Mouse (Mus musculus): ENCODE data around the gene Rbms3. TPM values are rescaled to one million over a fixed set of nuclear protein-coding genes. Genes with fewer than 3 reads are reported as not detected.

Gene Rbms3
- polyA plus RNA-seq, 1 experiment from 2014 or later, result 45.9 TPM

- 85% methylated on average over 4 of the region's 4 CpGs for WGBS
- no peaks in the 10 kb centered on the region for H3K36me3 ChIP-seq (replicated peaks; ENCODE audit: control insufficient read depth, insufficient read depth, low read depth, low read length)
- H3K27ac ChIP-seq (replicated peaks; ENCODE audit: low read depth, low read length), result no peak overlapping the region
- DNase-seq (ENCODE audit: low spot score), result no peak
- no peak overlapping the region for H3K9ac ChIP-seq (replicated peaks; ENCODE audit: low read length)
- H3K27me3 ChIP-seq (ENCODE audit: control insufficient read depth, insufficient read depth, low read length), result no peaks in the 10 kb centered on the region
- H3K4me1 ChIP-seq (ENCODE audit: control insufficient read depth, insufficient read depth, low read length), result no peaks in the 10 kb centered on the region
- no peak for ATAC-seq (replicated peaks; ENCODE audit: insufficient number of reproducible peaks, low FRiP score, low TSS enrichment, low read depth)
- H3K4me2 ChIP-seq (ENCODE audit: low read depth, low read length), result no peak overlapping the region
- no peaks in the 10 kb centered on the region for H3K9me3 ChIP-seq (replicated peaks; ENCODE audit: control insufficient read depth, low read length)
- H3K4me3 ChIP-seq (ENCODE audit: low read depth, low read length), result no peak overlapping the region
Observed at GRCm38 (mm10) chr9:117368016-117368415, 261.7 kb downstream of the Rbms3 start.

- Histone ChIP-seq H3K36me3 (replicated peaks; ENCODE audit: control insufficient read depth, insufficient read depth, low read depth, low read length) (no peaks in the 10 kb centered on the region), H3K4me3 (ENCODE audit: low read depth, low read length) (no peak overlapping the region), H3K4me1 (ENCODE audit: control insufficient read depth, insufficient read depth, low read length) (no peaks in the 10 kb centered on the region), H3K9ac (replicated peaks; ENCODE audit: low read length) (no peak overlapping the region), H3K4me2 (ENCODE audit: low read depth, low read length) (no peak overlapping the region), H3K9me3 (replicated peaks; ENCODE audit: control insufficient read depth, low read length) (no peaks in the 10 kb centered on the region), H3K27ac (replicated peaks; ENCODE audit: low read depth, low read length) (no peak overlapping the region), H3K27me3 (ENCODE audit: control insufficient read depth, insufficient read depth, low read length) (no peaks in the 10 kb centered on the region)
- WGBS, result 52% methylated on average over 3 of the region's 3 CpGs
- no peak for ATAC-seq (replicated peaks; ENCODE audit: insufficient number of reproducible peaks, low FRiP score, low TSS enrichment, low read depth)
- DNase-seq (ENCODE audit: low spot score), result no peak
Observed at GRCm38 (mm10) chr9:117364610-117365009, 265.1 kb downstream of the Rbms3 start.

DNA sequence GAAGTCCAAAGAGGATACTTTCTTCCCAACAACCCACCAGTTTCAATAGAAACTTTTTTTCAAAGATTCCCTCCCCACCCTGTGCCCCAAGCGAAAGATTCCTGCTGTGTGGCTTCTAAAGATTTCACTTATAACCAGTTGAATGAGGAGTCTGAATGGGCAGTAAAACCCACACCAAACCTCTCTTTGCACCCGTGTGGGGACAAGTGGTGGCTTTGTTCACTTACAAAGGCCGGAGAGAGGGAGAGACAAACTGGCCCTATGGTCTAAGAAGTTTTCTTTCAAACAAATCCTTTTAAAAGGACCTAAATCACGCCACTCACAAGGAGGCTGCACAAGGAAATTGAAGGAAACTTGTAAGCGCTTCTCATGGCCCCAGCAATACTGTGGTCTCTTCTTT lies 268.3 kb downstream of the Rbms3 start:
- Histone ChIP-seq H3K36me3 (replicated peaks; ENCODE audit: control insufficient read depth, insufficient read depth, low read depth, low read length) (no peaks in the 10 kb centered on the region), H3K9me3 (replicated peaks; ENCODE audit: control insufficient read depth, low read length) (no peaks in the 10 kb centered on the region), H3K27me3 (ENCODE audit: control insufficient read depth, insufficient read depth, low read length) (no peaks in the 10 kb centered on the region), H3K4me3 (ENCODE audit: low read depth, low read length) (no peak overlapping the region), H3K4me1 (ENCODE audit: control insufficient read depth, insufficient read depth, low read length) (no peaks in the 10 kb centered on the region), H3K4me2 (ENCODE audit: low read depth, low read length) (no peak overlapping the region), H3K9ac (replicated peaks; ENCODE audit: low read length) (no peak overlapping the region), H3K27ac (replicated peaks; ENCODE audit: low read depth, low read length) (no peak overlapping the region)
- no peak for ATAC-seq (replicated peaks; ENCODE audit: insufficient number of reproducible peaks, low FRiP score, low TSS enrichment, low read depth)
- WGBS, result 33% methylated on average over 5 of the region's 5 CpGs
- DNase-seq (ENCODE audit: low spot score), result peak; percentile 32

- Histone ChIP-seq H3K9me3 (replicated peaks; ENCODE audit: control insufficient read depth, low read length) (no peaks in the 10 kb centered on the region), H3K4me1 (ENCODE audit: control insufficient read depth, insufficient read depth, low read length) (no peaks in the 10 kb centered on the region), H3K27ac (replicated peaks; ENCODE audit: low read depth, low read length) (no peak overlapping the region), H3K9ac (replicated peaks; ENCODE audit: low read length) (no peak overlapping the region), H3K36me3 (replicated peaks; ENCODE audit: control insufficient read depth, insufficient read depth, low read depth, low read length) (no peaks in the 10 kb centered on the region), H3K4me3 (ENCODE audit: low read depth, low read length) (no peak overlapping the region), H3K4me2 (ENCODE audit: low read depth, low read length) (no peak overlapping the region), H3K27me3 (ENCODE audit: control insufficient read depth, insufficient read depth, low read length) (no peaks in the 10 kb centered on the region)
- DNase-seq (ENCODE audit: low spot score) (peak; percentile 58), ATAC-seq (replicated peaks; ENCODE audit: insufficient number of reproducible peaks, low FRiP score, low TSS enrichment, low read depth) (peak; percentile 90)
- 12% methylated on average over 9 of the region's 9 CpGs for WGBS
Observed at GRCm38 (mm10) chr9:117356764-117357442, 272.8 kb downstream of the Rbms3 start.

GRCm38 (mm10) chr9:117355501-117355900 lies 274.2 kb downstream of the Rbms3 start:
- H3K36me3 ChIP-seq (replicated peaks; ENCODE audit: control insufficient read depth, insufficient read depth, low read depth, low read length), result no peaks in the 10 kb centered on the region
- H3K9me3 ChIP-seq (replicated peaks; ENCODE audit: control insufficient read depth, low read length), result no peaks in the 10 kb centered on the region
- H3K4me3 ChIP-seq (ENCODE audit: low read depth, low read length), result no peak overlapping the region
- no peak overlapping the region for H3K4me2 ChIP-seq (ENCODE audit: low read depth, low read length)
- H3K4me1 ChIP-seq (ENCODE audit: control insufficient read depth, insufficient read depth, low read length), result no peaks in the 10 kb centered on the region
- no peak overlapping the region for H3K9ac ChIP-seq (replicated peaks; ENCODE audit: low read length)
- H3K27me3 ChIP-seq (ENCODE audit: control insufficient read depth, insufficient read depth, low read length), result no peaks in the 10 kb centered on the region
- DNase-seq (ENCODE audit: low spot score) (no peak), ATAC-seq (replicated peaks; ENCODE audit: insufficient number of reproducible peaks, low FRiP score, low TSS enrichment, low read depth) (no peak)
- WGBS, result 66% methylated on average over 5 of the region's 5 CpGs
- no peak overlapping the region for H3K27ac ChIP-seq (replicated peaks; ENCODE audit: low read depth, low read length)

DNA sequence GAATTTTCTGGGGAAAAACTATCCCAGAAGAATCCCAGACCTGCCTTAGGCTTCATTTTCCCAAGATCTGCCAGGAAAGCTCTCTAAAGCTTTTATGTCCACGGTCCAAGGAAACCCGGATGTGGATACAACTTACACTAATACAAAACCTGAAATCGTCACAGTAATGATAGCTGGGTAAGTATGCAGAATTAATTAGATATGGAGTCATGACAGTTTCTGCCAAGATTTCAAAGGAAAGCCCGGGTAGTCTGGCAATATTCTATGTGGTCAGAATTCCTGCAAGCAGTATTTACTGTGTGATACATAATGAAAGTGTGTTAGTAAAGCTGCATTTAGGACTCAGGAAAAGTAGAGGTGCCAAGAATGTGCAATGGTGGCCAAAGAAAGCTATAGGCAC lies 287.4 kb downstream of the Rbms3 start:
- WGBS, result 90% methylated on average over 4 of the region's 4 CpGs
- DNase-seq (ENCODE audit: low spot score) (no peak), ATAC-seq (replicated peaks; ENCODE audit: insufficient number of reproducible peaks, low FRiP score, low TSS enrichment, low read depth) (no peak)
- Histone ChIP-seq H3K27me3 (ENCODE audit: control insufficient read depth, insufficient read depth, low read length) (no peaks in the 10 kb centered on the region), H3K4me2 (ENCODE audit: low read depth, low read length) (no peak overlapping the region), H3K27ac (replicated peaks; ENCODE audit: low read depth, low read length) (no peak overlapping the region), H3K9me3 (replicated peaks; ENCODE audit: control insufficient read depth, low read length) (no peaks in the 10 kb centered on the region), H3K4me3 (ENCODE audit: low read depth, low read length) (no peak overlapping the region), H3K9ac (replicated peaks; ENCODE audit: low read length) (no peak overlapping the region), H3K36me3 (replicated peaks; ENCODE audit: control insufficient read depth, insufficient read depth, low read depth, low read length) (no peaks in the 10 kb centered on the region), H3K4me1 (ENCODE audit: control insufficient read depth, insufficient read depth, low read length) (no peaks in the 10 kb centered on the region)

DNA sequence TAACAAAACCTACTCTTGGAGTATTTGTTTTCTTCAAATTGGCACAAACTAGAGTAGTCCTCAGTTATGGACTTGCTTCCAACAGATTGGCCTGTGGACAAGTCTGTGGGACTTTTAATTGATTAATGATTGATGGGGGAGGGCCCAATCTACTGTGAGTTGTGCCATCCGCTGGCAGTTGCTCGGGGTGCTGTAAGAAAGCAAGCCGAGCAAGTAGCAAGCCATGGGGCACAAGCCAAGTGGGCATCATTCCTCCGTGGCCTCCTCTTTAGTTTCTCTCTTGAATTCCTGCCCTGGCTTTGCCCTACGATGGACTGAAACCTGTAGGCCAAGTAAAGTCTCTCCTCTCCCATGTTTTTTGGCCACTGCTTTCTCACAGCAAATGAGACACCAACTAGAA lies 299.0 kb downstream of the Rbms3 start:
- Histone ChIP-seq H3K4me3 (ENCODE audit: low read depth, low read length) (no peak overlapping the region), H3K27ac (replicated peaks; ENCODE audit: low read depth, low read length) (no peak overlapping the region), H3K4me2 (ENCODE audit: low read depth, low read length) (no peak overlapping the region), H3K9me3 (replicated peaks; ENCODE audit: control insufficient read depth, low read length) (no peaks in the 10 kb centered on the region), H3K9ac (replicated peaks; ENCODE audit: low read length) (no peak overlapping the region), H3K27me3 (ENCODE audit: control insufficient read depth, insufficient read depth, low read length) (no peaks in the 10 kb centered on the region), H3K4me1 (ENCODE audit: control insufficient read depth, insufficient read depth, low read length) (no peaks in the 10 kb centered on the region), H3K36me3 (replicated peaks; ENCODE audit: control insufficient read depth, insufficient read depth, low read depth, low read length) (no peaks in the 10 kb centered on the region)
- 89% methylated on average over 5 of the region's 5 CpGs for whole genome bisulfite sequencing
- ATAC-seq (replicated peaks; ENCODE audit: insufficient number of reproducible peaks, low FRiP score, low TSS enrichment, low read depth) (no peak), DNase-seq (ENCODE audit: low spot score) (no peak)

DNA sequence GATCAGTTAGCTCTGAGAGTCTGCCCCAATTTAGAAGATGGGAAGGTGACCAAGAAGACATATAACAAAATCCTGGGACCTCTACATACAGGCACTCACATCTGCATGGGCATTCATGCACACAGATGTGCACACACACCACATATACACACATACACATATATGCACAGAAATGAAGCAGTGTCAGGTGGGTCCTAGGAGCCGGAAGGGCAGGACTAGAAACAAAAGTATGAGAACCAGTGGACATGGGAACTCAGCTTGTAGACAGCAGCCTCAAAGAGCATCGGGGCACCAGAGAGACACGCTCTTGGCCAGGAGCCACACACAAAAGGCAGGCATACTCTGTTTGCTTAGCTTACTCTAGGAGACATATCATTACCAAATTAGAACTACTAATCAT lies 310.4 kb downstream of the Rbms3 start:
- no peaks in the 10 kb centered on the region for H3K9me3 ChIP-seq (replicated peaks; ENCODE audit: control insufficient read depth, low read length)
- no peaks in the 10 kb centered on the region for H3K36me3 ChIP-seq (replicated peaks; ENCODE audit: control insufficient read depth, insufficient read depth, low read depth, low read length)
- no peaks in the 10 kb centered on the region for H3K27me3 ChIP-seq (ENCODE audit: control insufficient read depth, insufficient read depth, low read length)
- ATAC-seq (replicated peaks; ENCODE audit: insufficient number of reproducible peaks, low FRiP score, low TSS enrichment, low read depth), result no peak
- H3K4me1 ChIP-seq (ENCODE audit: control insufficient read depth, insufficient read depth, low read length), result no peaks in the 10 kb centered on the region
- H3K27ac ChIP-seq (replicated peaks; ENCODE audit: low read depth, low read length), result no peak overlapping the region
- H3K4me2 ChIP-seq (ENCODE audit: low read depth, low read length), result no peak overlapping the region
- no peak overlapping the region for H3K4me3 ChIP-seq (ENCODE audit: low read depth, low read length)
- 84% methylated on average over 3 of the region's 3 CpGs for whole genome bisulfite sequencing
- DNase-seq (ENCODE audit: low spot score), result no peak
- no peak overlapping the region for H3K9ac ChIP-seq (replicated peaks; ENCODE audit: low read length)
